Mouse (Mus musculus) layer of hippocampus, adult 2 months (tissue): Measurements from ENCODE around the gene Foxo3. TPM values are rescaled to one million over a fixed set of nuclear protein-coding genes. Genes with fewer than 3 reads are reported as not detected.

Experiments
- DNase-seq, 2 experiments: peaks; one replicate each; pipeline ENCODE4 v3.0.0; 2022; ENCODE audit warnings: low spot score in 2 of 2
- H3K27ac ChIP-seq: fragments of 200-600 bp; 2 replicates; pipeline ENCODE4 v1.8.1; 2022
- H3K4me3 ChIP-seq: fragments of 200-600 bp; 2 replicates; pipeline ENCODE4 v1.8.1; 2022; ENCODE audit warnings: mild to moderate bottlenecking
- CTCF ChIP-seq: fragments of 200-600 bp; conservative IDR thresholded peaks from 2 replicates; pipeline ENCODE4 v1.8.1; 2022; ENCODE audit warnings: antibody characterized with exemption, mild to moderate bottlenecking, moderate library complexity
- total RNA-seq, 2 experiments: library from RNA; stranded (reverse); gene quantifications; 2 replicates each; pipeline ENCODE4 v1.2.3; 2021

Gene Foxo3
- total RNA-seq, 2 experiments from 2014 or later: 47.5 to 53.2 TPM

DNA sequence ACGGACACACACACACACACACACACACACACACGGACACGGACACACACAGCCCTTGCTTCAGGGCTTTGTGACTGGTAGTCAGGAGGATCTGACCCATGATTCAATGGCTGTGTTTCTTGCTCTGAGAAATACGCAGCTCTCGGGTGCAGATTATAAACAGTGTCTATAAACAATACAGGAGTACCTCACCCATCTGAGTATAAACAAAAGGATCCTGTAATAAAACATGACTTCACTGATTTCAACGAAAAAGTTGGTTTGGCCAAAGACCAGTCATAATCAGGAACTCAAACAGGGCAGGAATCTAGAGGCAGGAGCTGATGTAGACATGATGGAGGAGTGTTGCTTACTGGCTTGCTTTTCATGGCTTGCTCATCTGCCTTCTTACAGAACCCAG, 34.1 kb downstream of the Foxo3 start:
- Histone ChIP-seq H3K4me3 (no peak overlapping the region), H3K27ac (no peak overlapping the region; the same call in 1 of the 2 replicates)
- no peak for DNase-seq
- no peak for TF ChIP-seq CTCF

DNA sequence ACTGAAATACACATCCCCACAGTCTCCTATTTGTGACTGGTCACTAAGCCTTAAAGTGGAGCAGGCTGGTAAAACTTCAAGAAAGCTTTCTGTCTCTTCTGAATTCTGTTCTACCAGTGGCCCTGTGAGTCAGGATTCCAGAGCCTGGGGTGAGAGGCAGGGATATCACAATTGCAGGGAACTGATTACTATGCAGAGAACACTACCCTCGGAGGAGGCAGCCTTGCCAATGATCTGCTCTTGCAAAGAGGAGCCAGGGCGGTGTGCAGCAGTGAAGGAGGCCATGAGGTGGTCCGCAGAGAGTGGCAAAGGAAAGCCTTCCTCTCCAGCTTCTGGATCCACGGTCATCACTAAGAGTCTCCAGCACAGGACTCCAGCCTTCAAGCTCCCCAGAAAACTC, 34.8 kb downstream of the Foxo3 start:
- no peak overlapping the region for H3K4me3 ChIP-seq
- peak overlapping the region; percentile 66 for H3K27ac ChIP-seq
- peak in 1 of 2 experiments; percentile 20 for DNase-seq
- TF ChIP-seq CTCF: no peak

DNA sequence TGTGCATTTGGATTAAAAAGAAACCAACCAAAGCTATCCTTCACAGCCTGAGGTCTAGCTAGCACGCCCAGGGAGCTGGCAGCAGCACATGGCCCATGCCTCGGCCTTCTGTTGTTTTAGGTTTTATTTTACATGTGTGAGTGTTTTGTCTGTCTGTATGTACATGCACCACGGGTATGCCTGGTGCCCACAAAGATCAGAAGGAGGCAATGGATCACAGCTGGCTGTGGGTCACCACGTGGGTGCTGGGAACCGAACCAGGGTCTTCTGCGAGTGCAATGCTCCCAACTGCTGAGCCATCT, 36.8 kb downstream of the Foxo3 start:
- no peak for TF ChIP-seq CTCF
- Histone ChIP-seq H3K27ac (no peak overlapping the region), H3K4me3 (no peak overlapping the region)
- no peak for DNase-seq

DNA sequence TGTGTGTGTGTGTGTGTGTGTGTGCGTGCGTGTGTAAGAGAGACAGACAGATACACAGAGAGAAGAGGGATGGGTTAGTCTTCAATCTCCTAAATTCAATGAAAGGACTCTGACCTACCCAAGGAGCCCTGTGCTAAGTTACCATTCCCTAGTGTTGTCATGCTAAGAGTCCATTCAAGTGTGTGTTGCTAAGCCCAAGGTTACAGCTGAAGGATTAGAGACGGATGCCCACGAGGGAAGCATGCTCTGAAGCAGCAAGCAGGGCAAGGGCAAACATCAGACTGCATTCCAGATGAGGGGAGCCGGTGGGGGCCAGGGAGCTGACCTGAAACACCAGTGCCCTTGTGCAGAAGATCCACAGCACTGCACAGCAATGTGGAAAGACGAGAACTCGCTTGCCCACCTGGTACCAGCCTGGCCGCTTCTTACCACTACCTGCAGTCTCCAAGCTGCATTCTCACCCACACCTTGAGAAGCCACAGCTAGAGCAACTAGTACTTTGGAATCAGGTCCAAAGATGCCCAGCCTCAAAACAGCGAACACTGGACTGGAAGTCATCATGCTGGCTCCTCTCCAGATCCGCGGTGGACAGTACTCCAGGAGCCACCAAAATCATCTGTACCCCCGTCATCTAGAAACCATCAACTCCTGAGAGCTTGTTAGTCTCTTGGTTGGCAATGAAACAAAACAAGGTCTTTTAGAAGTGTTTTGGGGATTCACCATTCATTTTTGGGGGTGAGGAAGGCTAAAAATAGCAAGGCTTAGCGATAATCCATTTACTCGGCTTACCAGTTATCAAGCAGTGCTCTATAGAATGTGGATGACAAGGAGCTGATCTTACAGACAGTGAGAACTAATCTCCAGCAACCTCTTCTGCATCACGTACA, 37.4 kb downstream of the Foxo3 start:
- TF ChIP-seq CTCF: no peak
- Histone ChIP-seq H3K27ac (no peak overlapping the region), H3K4me3 (no peak overlapping the region)
- no peak for DNase-seq

DNA sequence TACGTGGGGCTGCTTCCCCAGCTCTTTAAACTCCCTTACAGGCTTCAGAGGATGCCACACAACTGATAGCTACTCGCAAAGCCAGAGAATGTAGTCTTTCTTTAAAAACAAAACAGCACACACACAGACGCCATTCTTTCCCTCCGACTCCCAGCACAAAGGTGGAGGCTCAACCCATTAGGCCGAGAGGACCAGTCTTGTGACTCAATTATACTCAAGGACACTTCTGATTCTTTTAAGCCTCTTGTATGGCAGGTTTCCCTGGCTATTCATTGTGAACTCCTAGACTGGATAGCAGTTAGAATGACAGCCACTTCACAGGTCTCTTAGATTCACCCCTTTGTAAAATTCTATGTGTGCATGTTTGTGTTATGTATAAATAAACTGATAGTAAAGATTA, 38.3 kb downstream of the Foxo3 start:
- no peak for TF ChIP-seq CTCF
- Histone ChIP-seq H3K4me3 (no peak overlapping the region), H3K27ac (no peak overlapping the region)
- no peak for DNase-seq

DNA sequence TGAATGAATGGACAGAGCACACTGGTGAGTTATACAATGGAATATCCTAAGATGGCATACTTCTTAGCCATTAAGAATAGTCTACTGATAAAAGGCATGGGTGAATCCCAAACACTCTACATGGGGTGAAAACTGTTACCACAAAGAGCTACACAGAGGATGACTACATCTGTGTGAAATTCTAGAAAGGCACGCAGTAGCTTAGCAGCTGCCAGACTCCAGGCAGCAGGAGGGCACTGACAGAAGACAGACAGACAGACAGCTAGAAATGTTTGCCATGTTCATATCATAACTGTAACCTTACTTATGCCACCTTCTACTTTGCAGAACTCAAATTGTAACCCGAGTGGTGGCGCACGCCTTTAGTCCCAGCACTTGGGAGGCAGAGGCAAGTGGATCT, 39.0 kb downstream of the Foxo3 start:
- no peak overlapping the region for H3K27ac ChIP-seq
- TF ChIP-seq CTCF: no peak
- no peak overlapping the region for H3K4me3 ChIP-seq
- no peak for DNase-seq

DNA sequence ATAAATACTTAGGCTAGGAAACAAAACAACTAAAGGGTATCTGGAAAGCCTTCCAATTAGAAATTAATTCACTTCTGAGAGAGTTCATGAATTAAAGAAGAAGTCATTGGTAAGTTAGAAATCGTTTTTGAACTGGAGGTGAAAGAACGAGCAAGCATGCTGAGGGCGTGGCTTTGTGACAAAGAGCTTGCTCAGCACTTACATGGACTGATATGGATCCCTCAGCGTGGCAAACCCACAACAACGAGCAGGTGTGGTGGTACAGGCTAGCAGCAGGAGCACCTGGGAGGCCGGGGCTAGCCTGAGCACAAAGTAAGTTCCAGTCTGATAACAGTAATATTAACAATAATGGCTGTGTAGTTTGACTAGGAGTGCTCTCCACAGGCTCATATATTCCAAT, 41.2 kb downstream of the Foxo3 start:
- H3K4me3 ChIP-seq: no peak overlapping the region
- no peak for TF ChIP-seq CTCF
- no peak for DNase-seq
- no peak overlapping the region for H3K27ac ChIP-seq

DNA sequence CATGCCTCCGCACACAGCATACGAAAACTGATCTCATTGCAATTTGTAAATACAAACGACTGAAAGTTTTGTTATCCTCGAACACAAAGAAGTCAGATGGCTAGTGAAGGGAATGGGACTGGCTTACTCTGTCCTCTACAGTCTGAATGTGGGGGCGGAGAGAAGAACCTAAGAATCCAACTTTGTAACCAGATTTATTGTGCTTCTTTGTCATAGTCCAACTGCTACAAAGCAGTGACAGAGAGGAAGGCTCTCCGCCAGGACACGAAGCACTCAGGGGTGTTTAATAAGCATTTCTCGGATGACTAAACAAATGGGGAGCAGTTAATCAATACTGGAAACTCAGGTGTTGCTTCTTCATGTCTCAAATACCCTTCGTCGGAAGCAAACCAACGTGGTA, 43.6 kb downstream of the Foxo3 start:
- Histone ChIP-seq H3K4me3 (no peak overlapping the region), H3K27ac (0 out of 2 replicates have a peak overlapping the region, but pooled peaks have one; percentile 2)
- no peak for DNase-seq
- TF ChIP-seq CTCF: no peak

DNA sequence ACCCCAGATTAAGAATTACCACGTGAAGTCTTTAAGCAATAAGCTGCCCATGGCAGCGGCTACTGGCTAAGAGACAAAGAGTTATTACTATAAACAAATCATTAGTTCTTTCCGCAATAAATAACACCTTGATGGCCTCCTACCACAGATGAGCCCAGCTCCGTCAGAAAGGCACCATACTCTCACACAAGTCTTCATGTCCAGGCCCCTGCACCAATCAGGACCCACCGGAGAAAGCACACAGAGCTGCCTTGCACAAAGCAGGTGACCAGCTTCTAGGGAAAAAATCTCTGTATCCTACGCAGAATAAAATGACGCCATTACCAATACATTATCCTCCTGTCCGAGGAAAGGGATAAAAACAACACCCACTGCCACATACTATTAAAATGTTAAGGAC, 44.7 kb downstream of the Foxo3 start:
- no peak overlapping the region for H3K27ac ChIP-seq
- no peak overlapping the region for H3K4me3 ChIP-seq
- no peak for DNase-seq
- no peak for TF ChIP-seq CTCF

DNA sequence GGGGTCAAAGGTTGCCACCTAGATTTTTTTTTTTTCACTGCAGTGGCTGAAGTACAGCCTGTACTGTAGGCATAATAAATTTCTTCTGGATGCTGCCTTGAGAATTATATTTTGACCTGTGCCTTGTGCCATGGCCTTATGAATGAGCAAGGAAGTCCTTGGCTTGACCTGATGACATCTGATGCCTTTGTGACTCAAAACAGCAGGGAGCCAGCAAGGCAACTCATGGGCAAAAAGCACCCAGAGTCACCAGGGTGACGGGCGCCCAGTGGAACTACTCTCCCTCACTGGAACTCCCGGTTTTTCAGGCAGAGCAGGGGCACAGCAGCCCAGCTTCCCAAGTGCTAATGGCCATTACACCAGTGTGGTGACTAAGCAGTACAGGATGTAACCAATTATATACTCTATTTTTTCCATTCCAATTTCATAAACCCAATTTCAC, 45.4 kb downstream of the Foxo3 start:
- Histone ChIP-seq H3K4me3 (no peak overlapping the region), H3K27ac (no peak overlapping the region)
- no peak for TF ChIP-seq CTCF
- DNase-seq: no peak

DNA sequence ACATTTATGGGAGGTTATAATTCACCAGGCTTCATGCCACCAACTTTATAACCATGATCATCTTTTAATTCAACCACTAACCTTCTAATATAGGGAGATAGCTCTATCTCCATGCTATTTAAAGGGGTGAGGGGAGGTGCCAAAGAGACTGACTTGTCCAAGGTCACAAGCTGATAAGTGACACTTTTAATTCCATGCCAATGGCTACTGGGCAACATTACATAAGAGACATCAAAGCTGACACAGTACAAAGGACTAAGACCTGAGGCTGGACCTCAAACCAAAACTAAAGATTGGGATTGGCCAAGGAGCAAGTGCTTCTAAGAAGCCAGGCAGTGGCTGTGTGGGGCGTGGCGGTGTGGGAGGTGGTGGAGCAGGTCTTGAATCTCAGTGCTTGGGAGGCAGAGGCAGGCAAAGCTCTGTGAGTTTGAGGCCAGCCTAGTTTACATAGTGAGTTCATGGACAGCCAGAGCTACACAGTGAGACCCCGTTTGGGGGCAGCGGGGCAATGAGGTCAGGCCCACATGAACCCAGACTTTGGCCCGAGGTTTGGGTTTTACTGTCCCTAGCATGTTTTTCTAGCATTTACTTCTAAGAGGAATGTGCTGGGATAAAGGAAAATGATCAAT, 46.0 kb downstream of the Foxo3 start:
- no peak for TF ChIP-seq CTCF
- Histone ChIP-seq H3K4me3 (no peak overlapping the region), H3K27ac (no peak overlapping the region)
- DNase-seq: no peak

DNA sequence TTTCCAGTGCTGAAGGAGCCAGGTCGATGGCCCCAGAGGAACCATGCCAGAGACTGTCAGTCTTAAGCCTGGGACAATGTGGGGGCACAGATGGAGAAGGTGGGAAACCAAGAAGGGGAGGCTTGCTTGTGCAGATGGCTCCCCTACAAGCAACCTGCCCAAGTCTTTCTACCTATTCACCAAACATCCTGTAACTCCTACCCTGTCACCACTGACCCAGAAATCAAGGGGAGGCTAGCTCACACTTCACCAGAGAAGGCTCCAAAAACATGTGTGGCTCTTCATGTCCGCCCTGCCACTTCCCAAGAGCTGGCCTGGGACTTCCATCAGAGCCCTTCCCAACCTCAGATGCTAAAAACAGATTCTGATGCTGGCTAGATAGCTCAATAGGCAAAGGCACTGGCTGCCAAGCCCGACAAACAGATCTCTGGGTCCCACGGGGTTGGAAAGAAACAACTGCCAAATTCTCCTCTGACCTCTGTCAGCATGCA, 48.8 kb downstream of the Foxo3 start:
- Histone ChIP-seq H3K4me3 (no peak overlapping the region), H3K27ac (no peak overlapping the region)
- DNase-seq: no peak
- TF ChIP-seq CTCF: no peak

DNA sequence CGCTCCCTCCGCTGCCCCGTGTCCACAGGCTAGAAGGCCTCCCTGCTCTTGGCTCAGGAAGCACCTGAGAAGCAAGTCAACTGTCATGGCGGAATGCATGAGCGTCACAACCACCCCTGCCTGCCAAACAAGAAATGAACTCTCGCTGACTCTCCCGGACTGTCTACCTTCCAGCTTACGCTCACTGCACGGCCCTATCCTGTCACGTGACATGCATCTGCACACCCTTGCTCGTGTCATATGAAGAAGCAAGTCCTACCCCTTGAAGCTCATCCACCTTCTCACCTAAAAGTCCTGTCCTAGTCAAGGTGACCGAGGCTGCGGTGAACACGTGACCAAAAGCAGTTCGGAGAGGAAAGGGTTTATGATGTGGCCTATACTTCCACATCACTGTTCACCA, 50.4 kb downstream of the Foxo3 start:
- H3K4me3 ChIP-seq: no peak overlapping the region
- H3K27ac ChIP-seq: no peak overlapping the region
- no peak for TF ChIP-seq CTCF
- DNase-seq: no peak
